Mouse (Mus musculus): ENCODE data around the gene Cfd. TPM values are rescaled to one million over a fixed set of nuclear protein-coding genes. Genes with fewer than 3 reads are reported as not detected.

Gene Cfd
- total RNA-seq, 1 experiment = not detected

DNA sequence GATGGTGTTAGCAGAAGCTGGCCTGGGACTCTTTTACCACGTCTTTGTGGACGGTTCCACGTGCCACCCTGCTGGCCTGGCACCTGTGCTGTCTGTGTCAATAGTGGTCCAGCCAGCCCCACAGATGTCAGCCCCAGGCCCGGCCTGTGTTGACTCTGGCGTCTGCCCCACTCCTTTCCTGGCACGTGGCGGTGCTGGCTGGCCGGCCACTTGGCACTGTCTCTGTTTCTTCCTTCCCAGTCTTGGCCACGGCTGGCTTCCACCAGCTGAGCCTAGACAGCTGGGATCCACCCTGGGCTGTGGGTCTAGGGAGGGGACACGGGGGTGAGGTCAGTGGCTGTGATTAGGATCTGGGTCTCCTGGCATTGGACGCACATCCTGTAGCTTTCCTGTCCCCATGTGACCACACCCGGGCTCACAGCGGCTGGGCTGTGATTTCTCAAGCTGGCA is 43.6 kb downstream of the Cfd start:
- H3K4me1 ChIP-seq (ENCODE audit: control insufficient read depth in 2 of 2, insufficient read depth in 2 of 2, low read length in 2 of 2, poor library complexity in 1 of 2) = peaks cover 0 to 1% of the 10 kb centered on the region in 2 experiments; a peak in 1 of 4 replicates
- no peak overlapping the region for H3K4me3 ChIP-seq (ENCODE audit: insufficient read depth in 1 of 2, low read depth in 1 of 2, low read length in 2 of 2, poor library complexity in 1 of 2, severe bottlenecking in 1 of 2)
- H3K27ac ChIP-seq (ENCODE audit: insufficient read depth, low read depth, low read length, poor library complexity, severe bottlenecking) = no peak overlapping the region
- no peak for DNase-seq (ENCODE audit: low read depth, low spot score)
- in situ Hi-C loops (cut with MboI; ENCODE audit: low sequenced_read_pairs in 2 of 2, unreplicated experiment in 2 of 2) = no loop called here
- H3K36me3 ChIP-seq (ENCODE audit: control insufficient read depth, insufficient read depth, low read length, poor library complexity, severe bottlenecking) = no peaks in the 10 kb centered on the region
- H3K9me3 ChIP-seq (ENCODE audit: control insufficient read depth, insufficient read depth, low read depth, low read length) = no peaks in the 10 kb centered on the region
- TF ChIP-seq MAFK (IDR thresholded peaks at IDR 0.05; ENCODE audit: insufficient read depth, low read depth, low read length) (no peak), ZNF384 (IDR thresholded peaks at IDR 0.05; ENCODE audit: low read depth, low read length) (no peak), ZC3H11A (IDR thresholded peaks at IDR 0.05; ENCODE audit: borderline replicate concordance, low read depth, low read length) (no peak), CHD2 (IDR thresholded peaks at IDR 0.05; ENCODE audit: low read depth, low read length) (no peak), HCFC1 (IDR thresholded peaks at IDR 0.05; ENCODE audit: borderline replicate concordance, insufficient read depth, low read length) (no peak)
- H3K9ac ChIP-seq (ENCODE audit: insufficient read depth, low read depth, low read length, poor library complexity, severe bottlenecking) = no peak overlapping the region

DNA sequence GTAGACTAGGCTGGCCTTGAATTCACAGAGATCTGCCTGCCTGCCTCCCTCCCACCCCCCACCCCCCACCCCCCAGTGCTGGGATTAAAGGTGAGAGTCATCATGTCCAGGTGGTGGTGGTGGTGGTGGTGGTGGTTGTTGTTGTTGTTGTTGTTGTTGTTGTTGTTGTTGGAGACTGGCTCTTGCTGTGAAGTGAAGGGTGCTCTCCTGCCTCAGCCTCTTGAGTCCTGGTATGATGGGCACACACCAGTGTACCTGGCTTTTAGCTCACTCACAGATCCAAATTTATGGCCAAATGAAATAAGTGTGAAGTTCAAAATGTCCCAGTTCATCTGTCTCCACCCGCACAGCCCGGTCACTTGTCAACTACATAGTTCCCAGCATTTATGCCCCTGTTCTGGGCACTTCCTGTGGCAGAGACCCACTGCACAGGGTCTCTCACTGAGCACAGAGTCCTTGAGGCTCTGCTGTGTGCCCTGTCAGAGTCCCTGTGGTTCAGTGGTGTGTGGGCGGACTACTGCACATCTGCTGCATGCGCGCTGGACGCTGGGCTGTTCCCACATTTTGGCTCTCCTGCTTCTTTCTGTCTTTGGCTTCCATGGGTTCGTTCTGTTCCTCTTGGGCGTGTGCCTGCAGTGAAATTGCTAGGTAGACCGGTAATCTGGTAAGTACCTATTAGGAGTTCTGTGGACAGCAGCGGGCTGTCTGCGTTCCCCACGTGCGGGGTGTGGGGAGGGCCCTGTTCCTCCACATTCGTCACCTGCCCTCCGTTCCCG is 44.3 kb downstream of the Cfd start:
- H3K4me3 ChIP-seq (ENCODE audit: insufficient read depth in 1 of 2, low read depth in 1 of 2, low read length in 2 of 2, poor library complexity in 1 of 2, severe bottlenecking in 1 of 2) = no peak overlapping the region; a peak in 1 of 4 replicates
- H3K9me3 ChIP-seq (ENCODE audit: control insufficient read depth, insufficient read depth, low read depth, low read length) = no peaks in the 10 kb centered on the region
- H3K4me1 ChIP-seq (ENCODE audit: control insufficient read depth in 2 of 2, insufficient read depth in 2 of 2, low read length in 2 of 2, poor library complexity in 1 of 2) = peaks cover 0 to 1% of the 10 kb centered on the region in 2 experiments; a peak in 1 of 4 replicates
- DNase-seq (ENCODE audit: low read depth, low spot score) = no peak
- H3K27ac ChIP-seq (ENCODE audit: insufficient read depth, low read depth, low read length, poor library complexity, severe bottlenecking) = no peak overlapping the region
- TF ChIP-seq MAFK (IDR thresholded peaks at IDR 0.05; ENCODE audit: insufficient read depth, low read depth, low read length) = no peak
- no peak for TF ChIP-seq CHD2 (IDR thresholded peaks at IDR 0.05; ENCODE audit: low read depth, low read length)
- TF ChIP-seq ZNF384 (IDR thresholded peaks at IDR 0.05; ENCODE audit: low read depth, low read length) = no peak
- TF ChIP-seq HCFC1 (IDR thresholded peaks at IDR 0.05; ENCODE audit: borderline replicate concordance, insufficient read depth, low read length) = no peak
- TF ChIP-seq ZC3H11A (IDR thresholded peaks at IDR 0.05; ENCODE audit: borderline replicate concordance, low read depth, low read length) = no peak
- in situ Hi-C loops (cut with MboI; ENCODE audit: low sequenced_read_pairs in 2 of 2, unreplicated experiment in 2 of 2) = no loop called here
- no peaks in the 10 kb centered on the region for H3K36me3 ChIP-seq (ENCODE audit: control insufficient read depth, insufficient read depth, low read length, poor library complexity, severe bottlenecking)
- no peak overlapping the region for H3K9ac ChIP-seq (ENCODE audit: insufficient read depth, low read depth, low read length, poor library complexity, severe bottlenecking)

DNA sequence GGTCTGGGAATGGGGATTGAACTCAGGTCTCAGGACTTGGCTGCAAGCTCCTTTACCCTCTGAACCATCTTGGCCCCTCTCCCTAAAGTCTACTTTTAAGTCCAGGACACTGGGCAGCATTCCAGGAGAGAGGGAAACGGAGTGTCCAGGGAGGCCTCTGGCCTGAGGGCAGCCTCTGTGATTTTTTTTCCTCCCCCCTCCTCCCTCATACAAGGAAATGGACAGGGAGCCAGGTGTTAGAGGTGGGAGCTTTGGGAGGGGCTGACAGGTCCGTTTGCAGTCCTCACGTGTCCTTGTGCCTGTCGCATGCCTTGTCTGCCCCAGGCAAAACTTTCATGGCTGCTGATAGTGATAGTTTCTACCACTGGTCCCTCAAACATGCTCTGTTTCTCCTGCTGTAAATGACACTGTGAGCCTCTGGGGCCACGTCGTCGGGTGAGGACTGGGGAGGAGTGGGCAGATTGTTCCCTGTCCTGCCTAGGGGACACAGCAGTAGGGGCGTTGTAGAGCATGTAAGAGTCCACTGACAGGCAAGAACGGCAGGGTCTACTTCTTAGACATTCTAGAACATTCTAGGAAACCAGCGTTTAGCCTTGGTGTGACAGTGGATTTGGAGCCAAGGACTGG is 45.7 kb downstream of the Cfd start:
- Histone ChIP-seq H3K4me3 (ENCODE audit: insufficient read depth in 1 of 2, low read depth in 1 of 2, low read length in 2 of 2, poor library complexity in 1 of 2, severe bottlenecking in 1 of 2) (no peak overlapping the region), H3K36me3 (ENCODE audit: control insufficient read depth, insufficient read depth, low read length, poor library complexity, severe bottlenecking) (no peaks in the 10 kb centered on the region), H3K9me3 (ENCODE audit: control insufficient read depth, insufficient read depth, low read depth, low read length) (no peaks in the 10 kb centered on the region), H3K4me1 (ENCODE audit: control insufficient read depth in 2 of 2, insufficient read depth in 2 of 2, low read length in 2 of 2, poor library complexity in 1 of 2) (peaks cover 0 to 1% of the 10 kb centered on the region in 2 experiments; a peak in 1 of 4 replicates), H3K27ac (ENCODE audit: insufficient read depth, low read depth, low read length, poor library complexity, severe bottlenecking) (no peak overlapping the region), H3K9ac (ENCODE audit: insufficient read depth, low read depth, low read length, poor library complexity, severe bottlenecking) (no peak overlapping the region)
- DNase-seq (ENCODE audit: low read depth, low spot score) = no peak
- in situ Hi-C loops (cut with MboI; ENCODE audit: low sequenced_read_pairs in 2 of 2, unreplicated experiment in 2 of 2) = no loop called here
- TF ChIP-seq CHD2 (IDR thresholded peaks at IDR 0.05; ENCODE audit: low read depth, low read length) = no peak
- TF ChIP-seq MAFK (IDR thresholded peaks at IDR 0.05; ENCODE audit: insufficient read depth, low read depth, low read length) = no peak

DNA sequence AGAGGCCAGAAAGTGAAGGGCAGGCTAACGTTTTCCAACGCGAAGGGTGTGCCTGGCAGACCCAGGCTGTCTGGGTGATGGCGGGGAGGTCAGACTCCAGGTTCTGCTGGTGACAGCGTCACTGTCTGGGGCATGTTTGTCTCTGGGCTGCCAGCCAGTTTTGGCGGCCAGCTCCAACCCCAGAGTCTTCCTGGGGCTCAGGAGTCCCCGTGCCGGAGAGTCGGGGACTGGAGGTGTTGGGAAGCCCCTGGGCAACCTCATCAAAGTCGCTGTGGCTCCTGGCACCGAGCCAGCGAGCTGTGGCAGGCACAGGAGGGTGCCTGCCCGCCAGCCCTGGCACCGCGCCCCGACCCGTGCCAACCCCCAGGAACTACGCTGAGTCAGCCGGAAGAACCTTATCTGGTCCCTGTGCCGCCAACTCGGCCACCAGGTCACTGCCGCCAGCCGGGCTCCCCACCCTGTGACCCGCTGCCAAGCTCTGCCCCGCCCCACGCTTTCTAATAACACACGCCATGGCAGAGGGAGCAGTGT is 46.3 kb downstream of the Cfd start:
- Histone ChIP-seq H3K4me3 (ENCODE audit: insufficient read depth in 1 of 2, low read depth in 1 of 2, low read length in 2 of 2, poor library complexity in 1 of 2, severe bottlenecking in 1 of 2) (peak overlapping the region; percentile 24 to 36; a peak in 2 of 4 replicates), H3K9me3 (ENCODE audit: control insufficient read depth, insufficient read depth, low read depth, low read length) (no peaks in the 10 kb centered on the region), H3K36me3 (ENCODE audit: control insufficient read depth, insufficient read depth, low read length, poor library complexity, severe bottlenecking) (no peaks in the 10 kb centered on the region), H3K9ac (ENCODE audit: insufficient read depth, low read depth, low read length, poor library complexity, severe bottlenecking) (no peak overlapping the region), H3K27ac (ENCODE audit: insufficient read depth, low read depth, low read length, poor library complexity, severe bottlenecking) (no peak overlapping the region), H3K4me1 (ENCODE audit: control insufficient read depth in 2 of 2, insufficient read depth in 2 of 2, low read length in 2 of 2, poor library complexity in 1 of 2) (peaks cover 0 to 1% of the 10 kb centered on the region in 2 experiments; a peak in 1 of 4 replicates)
- in situ Hi-C loops (cut with MboI; ENCODE audit: low sequenced_read_pairs in 2 of 2, unreplicated experiment in 2 of 2) = no loop called here
- no peak for DNase-seq (ENCODE audit: low read depth, low spot score)
- no peak for TF ChIP-seq HCFC1 (IDR thresholded peaks at IDR 0.05; ENCODE audit: borderline replicate concordance, insufficient read depth, low read length)
- TF ChIP-seq CHD2 (IDR thresholded peaks at IDR 0.05; ENCODE audit: low read depth, low read length) = no peak
- TF ChIP-seq ZC3H11A (IDR thresholded peaks at IDR 0.05; ENCODE audit: borderline replicate concordance, low read depth, low read length) = no peak
- no peak for TF ChIP-seq MAFK (IDR thresholded peaks at IDR 0.05; ENCODE audit: insufficient read depth, low read depth, low read length)
- TF ChIP-seq ZNF384 (IDR thresholded peaks at IDR 0.05; ENCODE audit: low read depth, low read length) = no peak

All from ES-E14 (cell line).